Mouse (Mus musculus): Measurements from ENCODE around the gene Fam110c. TPM values are rescaled to one million over a fixed set of nuclear protein-coding genes. Genes with fewer than 3 reads are reported as not detected.

The Fam110c gene
- polyA plus RNA-seq, 1 experiment from 2014 or later: 0.08 TPM

DNA sequence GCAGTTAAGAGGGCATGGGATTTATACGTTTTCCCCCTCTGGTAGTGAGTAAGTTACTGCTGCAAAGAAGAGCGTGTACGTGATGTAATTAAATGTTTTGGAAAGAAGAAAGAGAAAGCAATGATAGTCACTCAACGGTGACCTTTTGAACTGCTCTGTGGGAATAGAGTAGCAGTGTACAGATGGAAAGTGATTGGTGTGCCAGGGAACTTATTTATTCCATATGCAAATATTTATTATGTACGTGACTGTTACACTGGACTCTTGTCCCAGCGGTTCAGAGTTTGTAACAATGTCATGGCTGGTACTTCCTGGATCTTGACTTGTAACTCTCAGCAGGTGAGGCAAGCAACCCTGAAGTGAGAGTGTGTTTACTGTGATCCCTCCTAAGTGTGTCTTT is 6.7 kb downstream of the Fam110c start:
- Histone ChIP-seq H3K4me1 (peaks cover 1% of the 10 kb centered on the region; the same call in 1 of the 2 replicates), H3K27ac (replicated peaks) (no peak overlapping the region), H3K4me2 (replicated peaks) (no peak overlapping the region), H3K36me3 (no peaks in the 10 kb centered on the region), H3K4me3 (no peak overlapping the region), H3K27me3 (peaks cover 14% of the 10 kb centered on the region), H3K9ac (replicated peaks) (no peak overlapping the region), H3K9me3 (no peaks in the 10 kb centered on the region)
- ATAC-seq (ENCODE audit: low FRiP score, low read depth): no peak
- 76% methylated on average over 6 of the region's 6 CpGs for WGBS

DNA sequence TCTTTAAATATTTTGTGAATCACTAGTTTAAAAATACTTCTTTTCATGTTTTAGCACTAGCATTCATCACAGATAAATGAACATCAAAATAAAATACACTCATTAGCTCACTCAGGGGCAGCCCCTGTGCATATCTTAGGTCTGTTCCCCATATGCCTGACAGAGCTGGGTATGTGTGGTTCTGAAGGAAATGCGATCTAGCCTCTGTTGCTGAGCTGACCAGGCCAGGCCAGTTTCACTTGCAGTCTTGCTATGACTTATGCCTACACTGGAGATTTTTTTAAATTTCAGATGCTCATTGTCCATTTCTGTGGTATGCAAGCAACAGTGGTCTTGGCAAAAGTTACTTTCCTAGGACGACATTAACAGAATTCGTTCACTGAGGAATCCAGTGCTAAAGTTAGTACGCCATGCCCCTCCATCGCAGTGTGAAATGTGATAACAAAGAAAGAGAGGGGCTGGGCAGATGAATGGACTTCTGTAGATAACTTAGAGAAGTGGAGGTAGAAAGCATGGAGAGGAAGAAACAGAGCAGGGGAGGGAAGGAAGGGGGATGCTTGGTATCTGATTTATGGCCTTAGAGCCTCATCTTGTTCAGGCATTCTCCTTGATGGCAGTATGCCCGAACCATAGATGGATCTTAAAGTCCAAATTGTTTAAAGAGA is 7.4 kb downstream of the Fam110c start:
- Histone ChIP-seq H3K9ac (replicated peaks) (no peak overlapping the region), H3K4me1 (no peaks in the 10 kb centered on the region), H3K4me2 (replicated peaks) (no peak overlapping the region), H3K27ac (replicated peaks) (no peak overlapping the region), H3K9me3 (no peaks in the 10 kb centered on the region), H3K27me3 (peaks cover 10% of the 10 kb centered on the region), H3K4me3 (no peak overlapping the region), H3K36me3 (no peaks in the 10 kb centered on the region)
- no peak for ATAC-seq (ENCODE audit: low FRiP score, low read depth)
- 89% methylated on average over 6 of the region's 6 CpGs for WGBS

DNA sequence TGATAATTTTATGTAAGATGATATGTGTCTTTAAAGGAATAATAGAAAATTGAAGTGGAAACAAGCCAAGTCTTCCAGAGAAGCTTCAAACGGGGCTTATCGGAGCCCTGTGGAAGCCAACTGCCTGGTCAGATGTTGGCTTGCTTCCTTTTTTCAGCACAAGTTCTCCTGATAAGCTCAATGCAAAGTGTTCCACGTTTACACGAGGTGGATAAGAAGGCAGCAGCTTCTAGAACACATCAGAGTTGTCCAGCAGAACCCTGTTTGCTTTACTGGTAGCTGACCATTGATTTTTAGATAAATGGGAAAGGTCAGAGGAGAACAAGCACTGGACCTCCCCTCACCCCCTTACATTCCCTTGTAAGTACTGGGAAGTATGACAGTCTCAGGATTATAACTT is 9.3 kb downstream of the Fam110c start:
- Histone ChIP-seq H3K27me3 (no peaks in the 10 kb centered on the region), H3K4me3 (no peak overlapping the region), H3K4me1 (no peaks in the 10 kb centered on the region), H3K27ac (replicated peaks) (no peak overlapping the region), H3K9ac (replicated peaks) (no peak overlapping the region), H3K36me3 (no peaks in the 10 kb centered on the region), H3K9me3 (no peaks in the 10 kb centered on the region), H3K4me2 (replicated peaks) (no peak overlapping the region)
- no peak for ATAC-seq (ENCODE audit: low FRiP score, low read depth)
- 87% methylated on average over 4 of the region's 4 CpGs for WGBS

DNA sequence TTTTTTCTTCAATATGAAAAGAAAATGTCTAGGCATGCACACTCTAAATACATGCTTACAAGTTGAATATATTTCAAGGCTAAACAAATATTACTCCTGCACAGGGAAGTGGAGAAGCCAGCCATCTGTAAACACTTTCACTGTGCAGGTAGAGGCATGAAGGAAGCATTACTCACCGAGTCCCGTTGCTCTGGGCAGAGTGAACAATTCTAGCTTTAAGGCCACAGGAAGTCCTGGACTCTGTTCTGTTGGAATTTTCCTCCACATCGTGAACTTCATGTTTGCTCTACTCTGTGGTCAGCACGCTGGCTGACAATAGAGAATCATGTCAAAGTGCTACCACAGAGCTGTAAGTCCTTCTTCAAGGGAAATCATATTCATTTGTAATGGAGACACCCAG is 9.7 kb downstream of the Fam110c start:
- H3K9ac ChIP-seq (replicated peaks): no peak overlapping the region
- no peaks in the 10 kb centered on the region for H3K9me3 ChIP-seq
- H3K27ac ChIP-seq (replicated peaks): no peak overlapping the region
- no peak overlapping the region for H3K4me3 ChIP-seq
- WGBS: 91% methylated on average over 4 of the region's 4 CpGs
- H3K36me3 ChIP-seq: no peaks in the 10 kb centered on the region
- ATAC-seq (ENCODE audit: low FRiP score, low read depth): no peak
- no peaks in the 10 kb centered on the region for H3K27me3 ChIP-seq
- H3K4me1 ChIP-seq: no peaks in the 10 kb centered on the region
- H3K4me2 ChIP-seq (replicated peaks): no peak overlapping the region

DNA sequence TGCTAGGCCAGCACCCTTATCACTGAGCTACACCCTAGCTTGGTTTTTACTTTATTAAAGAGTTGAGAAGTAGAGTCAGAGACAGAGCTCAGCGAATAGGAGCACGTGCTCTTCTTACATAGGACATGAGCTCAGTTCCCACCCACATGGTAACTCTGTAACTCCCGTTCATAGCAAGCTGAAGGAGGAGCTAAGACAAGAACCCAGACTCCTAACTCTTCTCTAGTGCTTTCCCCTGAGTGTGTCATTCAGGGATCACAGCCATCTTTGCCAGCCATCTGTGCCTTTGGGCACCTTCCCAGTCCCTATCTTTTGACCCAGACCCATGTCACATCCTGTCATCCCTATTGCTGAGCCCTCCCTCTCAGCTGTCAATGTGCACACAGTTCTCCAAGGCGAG is 13.4 kb downstream of the Fam110c start:
- no peak overlapping the region for H3K27ac ChIP-seq (replicated peaks)
- H3K27me3 ChIP-seq: no peaks in the 10 kb centered on the region

DNA sequence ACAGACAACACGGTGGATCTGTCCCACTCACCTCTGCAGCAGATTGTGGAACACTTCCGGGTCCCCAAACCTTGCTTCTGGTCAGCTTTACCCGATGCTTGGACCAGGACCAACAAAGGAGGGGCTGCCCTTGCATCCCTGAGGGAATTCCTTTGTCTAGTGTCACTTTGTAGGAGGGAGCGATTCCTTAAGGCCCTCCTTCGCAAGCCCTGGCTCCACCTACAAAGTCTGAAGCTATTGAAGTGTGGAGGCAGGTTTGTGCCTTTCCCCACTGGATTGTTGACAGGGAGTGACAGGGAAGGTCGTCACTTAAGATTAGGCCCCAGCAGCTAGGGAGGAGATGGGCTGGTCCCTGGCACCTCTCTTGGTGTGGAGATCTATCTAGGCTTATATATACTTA is 16.7 kb downstream of the Fam110c start:
- H3K36me3 ChIP-seq: no peaks in the 10 kb centered on the region
- no peak overlapping the region for H3K9ac ChIP-seq (replicated peaks)
- H3K4me3 ChIP-seq: no peak overlapping the region
- ATAC-seq (ENCODE audit: low FRiP score, low read depth): no peak
- H3K27me3 ChIP-seq: no peaks in the 10 kb centered on the region
- H3K9me3 ChIP-seq: no peaks in the 10 kb centered on the region
- H3K4me2 ChIP-seq (replicated peaks): no peak overlapping the region
- no peak overlapping the region for H3K27ac ChIP-seq (replicated peaks)
- WGBS: 20% methylated on average over 6 of the region's 6 CpGs
- H3K4me1 ChIP-seq: no peaks in the 10 kb centered on the region

More for the DNA sequence above, 13.4 kb downstream of the Fam110c start:
- no peaks in the 10 kb centered on the region for H3K4me1 ChIP-seq
- no peak for ATAC-seq (ENCODE audit: low FRiP score, low read depth)
- WGBS: 84% methylated on average over 4 of the region's 4 CpGs
- no peaks in the 10 kb centered on the region for H3K9me3 ChIP-seq
- no peaks in the 10 kb centered on the region for H3K36me3 ChIP-seq
- H3K9ac ChIP-seq (replicated peaks): no peak overlapping the region
- no peak overlapping the region for H3K4me2 ChIP-seq (replicated peaks)
- no peak overlapping the region for H3K4me3 ChIP-seq

DNA sequence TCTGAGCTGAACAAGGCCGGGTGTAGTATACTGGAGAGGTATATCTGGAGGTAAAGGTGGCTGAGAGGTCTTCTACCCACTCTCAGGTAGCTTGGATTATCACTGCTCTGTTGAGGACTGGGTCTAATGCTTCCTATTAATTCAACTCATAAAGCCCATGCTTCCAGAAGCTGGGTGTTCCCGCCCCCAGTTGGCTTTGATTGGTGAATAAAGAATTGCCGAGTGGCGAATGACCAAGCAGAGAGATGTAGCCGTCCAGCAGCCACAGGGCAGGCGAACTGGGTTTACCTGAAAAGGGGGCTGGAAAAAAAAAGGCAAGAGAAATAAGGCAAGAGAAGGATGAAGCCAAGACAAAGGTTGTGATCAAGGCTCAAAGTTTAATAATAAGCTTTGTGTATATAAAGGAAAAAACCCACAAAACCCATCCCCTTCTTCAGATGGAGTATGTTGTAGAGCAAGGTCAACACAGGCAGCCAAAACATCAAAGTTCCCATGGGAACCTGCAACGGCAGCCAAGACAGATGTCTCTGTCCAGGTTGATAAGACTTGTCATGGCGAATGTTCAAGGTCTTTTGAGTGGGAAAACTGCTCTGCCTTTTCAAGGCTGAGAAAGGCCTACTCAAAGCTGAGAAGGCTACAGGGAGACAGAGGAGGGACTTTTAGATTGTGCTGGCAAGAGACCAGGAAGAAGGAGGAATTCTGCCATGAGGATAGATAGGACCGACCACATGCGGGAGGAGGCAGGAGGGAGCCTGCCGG is 17.4 kb downstream of the Fam110c start:
- no peak overlapping the region for H3K27ac ChIP-seq (replicated peaks)
- H3K4me3 ChIP-seq: no peak overlapping the region
- WGBS: 76% methylated on average over 11 of the region's 11 CpGs
- no peaks in the 10 kb centered on the region for H3K9me3 ChIP-seq
- no peaks in the 10 kb centered on the region for H3K36me3 ChIP-seq
- no peaks in the 10 kb centered on the region for H3K4me1 ChIP-seq
- no peaks in the 10 kb centered on the region for H3K27me3 ChIP-seq
- no peak overlapping the region for H3K4me2 ChIP-seq (replicated peaks)
- ATAC-seq (ENCODE audit: low FRiP score, low read depth): no peak
- no peak overlapping the region for H3K9ac ChIP-seq (replicated peaks)

DNA sequence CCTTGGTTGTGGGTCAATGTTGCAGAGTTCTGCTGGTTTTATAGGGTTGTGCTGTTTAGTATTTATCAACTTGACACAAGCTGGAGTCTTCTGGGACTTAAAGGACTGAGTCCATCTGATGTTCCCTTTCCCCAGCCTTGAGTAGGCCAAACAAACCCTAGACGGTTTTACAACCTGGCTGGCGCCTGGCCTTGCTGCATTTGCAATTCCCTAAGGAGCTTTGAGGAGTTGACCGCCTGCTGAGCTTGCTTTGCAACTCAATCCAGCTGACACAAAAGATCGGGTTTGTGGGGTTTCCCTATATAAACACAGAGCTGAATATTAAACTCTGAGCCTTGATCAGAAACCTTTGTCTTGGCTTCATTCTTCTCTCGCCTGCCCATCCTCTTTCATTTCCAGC is 18.8 kb downstream of the Fam110c start:
- Histone ChIP-seq H3K27ac (replicated peaks) (no peak overlapping the region), H3K4me2 (replicated peaks) (no peak overlapping the region), H3K4me3 (no peak overlapping the region), H3K9me3 (no peaks in the 10 kb centered on the region), H3K36me3 (no peaks in the 10 kb centered on the region), H3K4me1 (no peaks in the 10 kb centered on the region), H3K27me3 (no peaks in the 10 kb centered on the region), H3K9ac (replicated peaks) (no peak overlapping the region)
- 18% methylated on average over 5 of the region's 5 CpGs for WGBS
- no peak for ATAC-seq (ENCODE audit: low FRiP score, low read depth)

DNA sequence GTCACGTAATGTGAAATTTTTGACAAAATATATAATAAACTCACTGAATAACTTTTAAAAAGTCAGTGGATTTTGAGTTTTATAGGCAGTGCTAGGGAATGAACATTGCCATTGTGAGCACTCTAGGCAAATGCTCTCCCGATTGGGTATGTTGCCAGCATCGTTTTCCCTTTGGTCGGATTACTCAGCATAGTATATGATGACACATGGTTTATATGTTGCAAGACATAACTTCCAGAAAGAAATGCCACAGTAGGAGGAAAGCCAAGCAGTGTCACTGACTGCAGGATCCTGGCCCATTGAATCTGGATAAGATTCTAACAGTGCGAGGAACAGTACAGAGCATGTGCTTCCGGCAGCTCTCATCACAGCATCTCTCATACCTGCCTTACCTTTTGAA is 23.5 kb downstream of the Fam110c start:
- H3K36me3 ChIP-seq: no peaks in the 10 kb centered on the region
- no peak overlapping the region for H3K27ac ChIP-seq (replicated peaks)
- no peak overlapping the region for H3K4me3 ChIP-seq
- H3K9ac ChIP-seq (replicated peaks): no peak overlapping the region
- H3K4me2 ChIP-seq (replicated peaks): no peak overlapping the region
- no peak for ATAC-seq (ENCODE audit: low FRiP score, low read depth)
- 94% methylated on average over 6 of the region's 6 CpGs for WGBS
- H3K4me1 ChIP-seq: no peaks in the 10 kb centered on the region
- no peaks in the 10 kb centered on the region for H3K27me3 ChIP-seq
- no peaks in the 10 kb centered on the region for H3K9me3 ChIP-seq

DNA sequence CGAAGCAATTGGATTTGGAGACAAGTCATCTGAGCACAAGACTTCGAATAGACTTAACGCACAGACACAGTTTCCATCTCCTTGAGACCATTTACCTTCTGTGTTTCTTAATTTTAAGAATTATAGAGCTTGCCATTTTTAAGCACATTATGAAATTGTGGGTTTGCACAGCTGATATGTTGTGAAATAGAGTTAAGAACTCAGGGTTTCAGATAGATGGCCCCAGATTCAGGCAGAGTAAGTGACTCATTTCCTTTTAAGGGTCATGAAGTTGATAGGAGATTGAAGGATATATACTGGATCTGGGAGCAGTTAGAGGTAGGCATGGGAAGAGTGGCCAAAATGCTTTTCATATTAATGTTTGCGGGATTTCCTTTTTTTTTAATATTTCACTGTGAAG is 27.5 kb downstream of the Fam110c start:
- no peak overlapping the region for H3K9ac ChIP-seq (replicated peaks)
- H3K4me2 ChIP-seq (replicated peaks): no peak overlapping the region
- no peaks in the 10 kb centered on the region for H3K4me1 ChIP-seq
- no peak overlapping the region for H3K27ac ChIP-seq (replicated peaks)
- H3K36me3 ChIP-seq: no peaks in the 10 kb centered on the region
- H3K4me3 ChIP-seq: no peak overlapping the region
- WGBS: 95% methylated on average over 4 of the region's 4 CpGs
- no peaks in the 10 kb centered on the region for H3K9me3 ChIP-seq
- no peak for ATAC-seq (ENCODE audit: low FRiP score, low read depth)
- H3K27me3 ChIP-seq: no peaks in the 10 kb centered on the region

DNA sequence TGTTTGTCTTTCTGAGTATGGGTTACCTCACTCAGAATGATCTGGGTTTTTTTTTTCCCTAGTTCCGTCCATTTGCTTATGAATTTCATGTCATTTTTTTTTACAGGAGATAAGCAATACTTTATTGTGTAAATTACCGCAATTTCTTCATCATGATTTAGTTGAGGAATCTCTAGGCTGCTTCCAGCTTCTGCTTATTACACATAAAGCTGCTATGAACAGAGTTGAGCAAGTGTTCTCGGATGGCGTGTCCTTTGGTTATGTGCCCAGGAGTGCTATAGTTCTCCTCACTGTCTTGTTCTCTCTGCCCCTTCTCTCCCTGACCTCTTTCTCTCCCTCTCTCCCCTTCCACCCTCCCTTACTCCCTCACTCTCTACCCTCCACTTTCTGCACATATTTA is 28.2 kb downstream of the Fam110c start:
- 92% methylated on average over 4 of the region's 4 CpGs for WGBS

DNA sequence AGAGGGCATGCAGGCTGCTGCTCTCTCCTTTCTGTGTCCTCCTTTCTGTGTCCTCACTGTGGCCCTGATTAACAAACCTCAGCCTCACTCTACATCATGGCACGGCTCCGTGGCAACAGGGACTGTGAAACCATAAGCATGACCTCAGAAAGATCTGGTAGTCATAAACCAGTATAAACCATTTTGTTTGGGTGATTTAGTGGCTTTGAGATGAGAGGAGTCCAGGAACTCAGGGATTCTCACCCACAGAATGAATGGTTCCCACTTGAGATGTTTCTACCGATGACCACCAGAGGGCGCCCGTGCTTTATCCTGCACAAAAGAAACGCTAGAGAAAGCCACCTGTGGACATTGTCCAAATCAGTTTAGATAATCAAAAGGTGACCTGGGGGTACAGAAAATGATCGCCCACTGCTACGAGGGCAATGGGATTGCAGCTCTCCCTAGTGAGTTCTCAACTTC is 42.4 kb downstream of the Fam110c start:
- Histone ChIP-seq H3K27ac (replicated peaks) (no peak overlapping the region), H3K4me3 (no peak overlapping the region), H3K27me3 (no peaks in the 10 kb centered on the region), H3K4me1 (no peaks in the 10 kb centered on the region), H3K9me3 (no peaks in the 10 kb centered on the region), H3K9ac (replicated peaks) (no peak overlapping the region), H3K36me3 (no peaks in the 10 kb centered on the region), H3K4me2 (replicated peaks) (no peak overlapping the region)
- WGBS: 23% methylated on average over 8 of the region's 8 CpGs
- peak; percentile 47; the same call in 1 of the 2 replicates for ATAC-seq (ENCODE audit: low FRiP score, low read depth)

More for the DNA sequence above, 28.2 kb downstream of the Fam110c start:
- Histone ChIP-seq H3K4me1 (no peaks in the 10 kb centered on the region), H3K36me3 (no peaks in the 10 kb centered on the region), H3K9me3 (no peaks in the 10 kb centered on the region), H3K9ac (replicated peaks) (no peak overlapping the region), H3K4me2 (replicated peaks) (no peak overlapping the region), H3K4me3 (no peak overlapping the region), H3K27ac (replicated peaks) (no peak overlapping the region), H3K27me3 (no peaks in the 10 kb centered on the region)
- no peak for ATAC-seq (ENCODE audit: low FRiP score, low read depth)

Data from midbrain, embryonic 12.5 days (tissue).